22 mouse cellular contexts compared by ENCODE assay signal in the genomic region with DNA sequence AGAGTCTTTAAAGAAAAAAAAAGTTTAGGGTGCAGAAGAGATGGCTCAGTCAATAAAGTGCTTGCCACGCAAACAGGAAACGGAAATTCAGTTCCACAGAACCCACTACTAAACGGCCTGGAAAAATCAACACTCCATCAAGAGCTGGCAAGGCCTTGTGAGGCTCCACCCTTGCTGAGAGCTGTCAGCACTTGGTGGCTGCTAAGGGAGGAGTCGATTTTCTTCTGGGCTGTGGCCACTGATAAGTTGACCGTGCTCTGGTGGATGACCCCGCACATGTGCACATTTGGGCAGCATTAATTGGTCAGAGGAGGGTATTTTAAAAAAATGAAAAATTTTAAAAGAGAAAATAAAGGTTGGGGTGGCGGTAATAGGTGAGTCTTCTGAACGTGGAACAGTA.
A peak's percentile ranks its signal among the peaks of the same experiment; 100 is the strongest.
DNase-seq lines count a peak whose midpoint lies in the region; ATAC-seq and TF ChIP-seq lines count a peak whose summit lies in the region.
"Had no signal": no experiment of that assay in that cellular context is flagged by ENCODE, and none has a peak within 500 bp of the region (broad histone marks: within the 10 kb centered on the region; RNA-seq: fewer than 3 reads in every experiment).

No protein-coding gene starts in this region.

- H3K27ac ChIP-seq in heart, embryonic 11.5 days (ENCODE audit: low read depth, low read length) = no peak overlapping the region
- no peak overlapping the region for H3K27ac ChIP-seq in heart, postnatal 0 days (ENCODE audit: low read depth)
- H3K27ac ChIP-seq in heart, embryonic 10.5 days = no peak overlapping the region
- no peak overlapping the region for H3K27ac ChIP-seq in hindbrain, embryonic 14.5 days
- H3K27ac ChIP-seq: embryonic facial prominence, embryonic 13.5 days; embryonic facial prominence, embryonic 15.5 days; forebrain, embryonic 10.5 days; forebrain, embryonic 12.5 days had no signal

- intact Hi-C loops in heart, postnatal 25 days (cut with DNase I) = no loop called here

- no peaks in the 10 kb centered on the region for H3K27me3 ChIP-seq in heart, embryonic 11.5 days (ENCODE audit: control insufficient read depth, insufficient read depth, low read length)
- H3K27me3 ChIP-seq in heart, postnatal 0 days (ENCODE audit: control insufficient read depth, insufficient read depth, low read length) = no peaks in the 10 kb centered on the region
- H3K27me3 ChIP-seq in heart, embryonic 10.5 days (ENCODE audit: insufficient read depth, poor library complexity, severe bottlenecking) = no peaks in the 10 kb centered on the region
- no peaks in the 10 kb centered on the region for H3K27me3 ChIP-seq in hindbrain, embryonic 14.5 days (ENCODE audit: control insufficient read depth, insufficient read depth, low read length)
- H3K27me3 ChIP-seq: embryonic facial prominence, embryonic 13.5 days; embryonic facial prominence, embryonic 15.5 days; forebrain, embryonic 12.5 days had no signal

- H3K9me3 ChIP-seq in heart, embryonic 11.5 days (replicated peaks; ENCODE audit: control insufficient read depth, low read length) = no peaks in the 10 kb centered on the region
- no peaks in the 10 kb centered on the region for H3K9me3 ChIP-seq in heart, postnatal 0 days (replicated peaks; ENCODE audit: control insufficient read depth, low read length)
- no peaks in the 10 kb centered on the region for H3K9me3 ChIP-seq in heart, embryonic 10.5 days
- no peaks in the 10 kb centered on the region for H3K9me3 ChIP-seq in hindbrain, embryonic 14.5 days (ENCODE audit: control insufficient read depth, low read length)
- H3K9me3 ChIP-seq: embryonic facial prominence, embryonic 13.5 days; embryonic facial prominence, embryonic 15.5 days; forebrain, embryonic 10.5 days; forebrain, embryonic 12.5 days had no signal

- TF ChIP-seq CTCF in heart, postnatal 0 days (IDR thresholded peaks at IDR 0.05; ENCODE audit: low read depth) = no peak

- DNase-seq in heart, postnatal 25 days (ENCODE audit: low spot score) = no peak
- DNase-seq in heart, postnatal 0 days (ENCODE audit: low spot score) = peak; percentile 27
- no peak for DNase-seq in heart, embryonic 10.5 days (ENCODE audit: low spot score)
- DNase-seq in skeletal muscle tissue, adult 2 months (ENCODE audit: low read depth, low spot score) = peak; percentile 17
- DNase-seq in hindbrain, embryonic 14.5 days (ENCODE audit: low spot score) = no peak
- DNase-seq: adrenal gland, adult 2 months; adrenal gland, postnatal 10 days; adrenal gland, postnatal 25 days; cerebellum, adult 11 months; cerebellum, adult 18-20 months; cerebellum, adult 8-10 months; cerebellum, adult 9-11 months; cerebellum, postnatal 14 days; cerebellum, postnatal 36 days; embryo, embryonic 11 days had no signal

- WGBS in heart, embryonic 11.5 days (ENCODE audit: insufficient replicate concordance) = 33% methylated on average over 8 of the region's 8 CpGs
- 34% methylated on average over 8 of the region's 8 CpGs for WGBS in heart, postnatal 0 days
- 35% methylated on average over 8 of the region's 8 CpGs for whole genome bisulfite sequencing in heart, embryonic 10.5 days
- 85% methylated on average over 8 of the region's 8 CpGs for WGBS in hindbrain, embryonic 14.5 days

- TF ChIP-seq EP300 in heart, postnatal 0 days (IDR thresholded peaks at IDR 0.05; ENCODE audit: low read depth) = no peak

- H3K4me2 ChIP-seq in heart, embryonic 11.5 days = no peak overlapping the region
- H3K4me2 ChIP-seq in heart, postnatal 0 days (ENCODE audit: low read depth, low read length) = no peak overlapping the region
- no peak overlapping the region for H3K4me2 ChIP-seq in hindbrain, embryonic 14.5 days (replicated peaks)
- H3K4me2 ChIP-seq: embryonic facial prominence, embryonic 13.5 days; embryonic facial prominence, embryonic 15.5 days; forebrain, embryonic 12.5 days had no signal

- ATAC-seq in heart, embryonic 11.5 days (replicated peaks; ENCODE audit: insufficient number of reproducible peaks, low FRiP score, low TSS enrichment) = peak; percentile 63; the same call in 1 of the 2 replicates
- ATAC-seq in heart, postnatal 0 days (ENCODE audit: insufficient read depth, low read depth) = peak; percentile 71; the same call in 1 of the 2 replicates
- ATAC-seq in hindbrain, embryonic 14.5 days (ENCODE audit: low FRiP score) = no peak
- ATAC-seq: forebrain, embryonic 14.5 days had no signal

- peaks cover 7% of the 10 kb centered on the region; the same call in 1 of the 2 replicates for H3K4me1 ChIP-seq in heart, embryonic 11.5 days (ENCODE audit: control insufficient read depth, insufficient read depth, low read length)
- peaks cover 10% of the 10 kb centered on the region; the same call in 1 of the 2 replicates for H3K4me1 ChIP-seq in heart, postnatal 0 days (ENCODE audit: control insufficient read depth, insufficient read depth)
- H3K4me1 ChIP-seq in heart, embryonic 10.5 days = peaks cover 13% of the 10 kb centered on the region; the same call in 1 of the 2 replicates
- H3K4me1 ChIP-seq in hindbrain, embryonic 14.5 days (replicated peaks; ENCODE audit: control insufficient read depth, insufficient read depth, low read length) = no peaks in the 10 kb centered on the region
- H3K4me1 ChIP-seq: embryonic facial prominence, embryonic 13.5 days; embryonic facial prominence, embryonic 15.5 days had no signal

- no peaks in the 10 kb centered on the region for H3K36me3 ChIP-seq in heart, embryonic 11.5 days (ENCODE audit: control insufficient read depth, insufficient read depth, low read length)
- H3K36me3 ChIP-seq in heart, postnatal 0 days (replicated peaks; ENCODE audit: control insufficient read depth, insufficient read depth, low read length) = no peaks in the 10 kb centered on the region
- H3K36me3 ChIP-seq in heart, embryonic 10.5 days = no peaks in the 10 kb centered on the region
- no peaks in the 10 kb centered on the region for H3K36me3 ChIP-seq in hindbrain, embryonic 14.5 days (replicated peaks; ENCODE audit: control insufficient read depth, insufficient read depth)
- H3K36me3 ChIP-seq: embryonic facial prominence, embryonic 13.5 days; embryonic facial prominence, embryonic 15.5 days; forebrain, embryonic 10.5 days; forebrain, embryonic 12.5 days had no signal

- H3K4me3 ChIP-seq in heart, embryonic 11.5 days (ENCODE audit: low read depth, low read length) = no peak overlapping the region
- H3K4me3 ChIP-seq in heart, postnatal 0 days (ENCODE audit: low read depth, low read length) = no peak overlapping the region
- no peak overlapping the region for H3K4me3 ChIP-seq in heart, embryonic 10.5 days
- no peak overlapping the region for H3K4me3 ChIP-seq in hindbrain, embryonic 14.5 days (replicated peaks; ENCODE audit: low read length)
- H3K4me3 ChIP-seq: embryonic facial prominence, embryonic 13.5 days; embryonic facial prominence, embryonic 15.5 days; erythroblast, embryonic 14.5 days; forebrain, embryonic 10.5 days; forebrain, embryonic 12.5 days had no signal

- H3K9ac ChIP-seq in heart, embryonic 11.5 days (ENCODE audit: low read depth, low read length) = no peak overlapping the region
- H3K9ac ChIP-seq in heart, postnatal 0 days (replicated peaks; ENCODE audit: low read depth, low read length) = no peak overlapping the region
- no peak overlapping the region for H3K9ac ChIP-seq in hindbrain, embryonic 14.5 days
- H3K9ac ChIP-seq: embryonic facial prominence, embryonic 13.5 days; embryonic facial prominence, embryonic 15.5 days; forebrain, embryonic 12.5 days had no signal

Comparison
In these comparisons a context has a peak if more than half of its experiments do, and no peak if none do; other contexts are left out.
1. DNase-seq: peak in heart, postnatal 0 days (single experiment) and skeletal muscle tissue, adult 2 months (single experiment); none in heart, postnatal 25 days (single experiment), heart, embryonic 10.5 days (single experiment) and hindbrain, embryonic 14.5 days (single experiment).